Mouse (Mus musculus) limb, embryonic 14.5 days (tissue): ENCODE results near the gene Timp4. TPM values are rescaled to one million over a fixed set of nuclear protein-coding genes. Genes with fewer than 3 reads are reported as not detected.
A peak's percentile ranks its signal among the peaks of the same experiment; 100 is the strongest.

ENCODE experiments used
- ATAC-seq: fragments of 200-750 bp; cut with Nextera tagmentation; 2 replicates; pipeline ENCODE4 v1.8.0; 2017; ENCODE audit warnings: low read depth, moderate number of reproducible peaks, moderate TSS enrichment; ENCODE audit not compliant: low FRiP score
- DNase-seq: peaks from one replicate; pipeline ENCODE4 v3.0.0-alpha.2; 2015; ENCODE audit warnings: low spot score
- H3K27ac ChIP-seq: fragments of 300-500 bp; sonication (generic); replicated peaks from 2 replicates; pipeline ENCODE4 v1.5.1; 2014; ENCODE audit warnings: low read depth, mild to moderate bottlenecking, low read length, moderate library complexity, mixed read lengths
- H3K27me3 ChIP-seq: fragments of 300-500 bp; sonication (generic); 2 replicates; pipeline ENCODE4 v1.6.1; 2014; ENCODE audit warnings: low read length, mixed read lengths; ENCODE audit not compliant: control insufficient read depth, insufficient read depth
- H3K36me3 ChIP-seq: fragments of 300-500 bp; sonication (generic); 2 replicates; pipeline ENCODE4 v1.6.1; 2014; ENCODE audit warnings: mild to moderate bottlenecking, low read length, moderate library complexity, mixed read lengths; ENCODE audit not compliant: control insufficient read depth, insufficient read depth
- H3K4me1 ChIP-seq: fragments of 300-500 bp; sonication (generic); 2 replicates; pipeline ENCODE4 v1.6.1; 2014; ENCODE audit warnings: antibody characterized with exemption, low read length, mixed read lengths; ENCODE audit not compliant: control insufficient read depth, insufficient read depth
- H3K4me2 ChIP-seq: fragments of 300-500 bp; sonication (generic); replicated peaks from 2 replicates; pipeline ENCODE4 v1.6.1; 2014; ENCODE audit warnings: low read depth, mild to moderate bottlenecking, low read length, moderate library complexity; ENCODE audit not compliant: severe bottlenecking
- H3K4me3 ChIP-seq: fragments of 300-500 bp; sonication (generic); replicated peaks from 2 replicates; pipeline ENCODE4 v1.5.1; 2014; ENCODE audit warnings: low read length
- H3K9ac ChIP-seq: fragments of 300-500 bp; sonication (generic); 2 replicates; pipeline ENCODE4 v1.6.1; 2014; ENCODE audit warnings: mild to moderate bottlenecking, low read depth, low read length, moderate library complexity; ENCODE audit not compliant: severe bottlenecking
- H3K9me3 ChIP-seq: fragments of 300-500 bp; sonication (generic); 2 replicates; pipeline ENCODE4 v1.6.1; 2016; ENCODE audit warnings: low read length; ENCODE audit not compliant: control insufficient read depth
- POLR2A ChIP-seq: fragments of 200-500 bp; IDR thresholded peaks from 2 replicates; pipeline ENCODE4 v1.8.0; 2012; ENCODE audit warnings: inconsistent platforms, mild to moderate bottlenecking, moderate library complexity, borderline replicate concordance; ENCODE audit not compliant: insufficient read depth, insufficient read length; ENCODE audit errors: extremely low read depth
- whole genome bisulfite sequencing: fragments of 180-500 bp; shearing (Covaris S2); extraction: QIAGEN DNeasy Blood & Tissue Kit; methylation state at CpG from one replicate; pipeline ENCODE4 v1.1.7; 2014; 5-methylcytosine and 5-hydroxymethylcytosine counted together
- polyA plus RNA-seq, 2 experiments: library from polyadenylated mRNA; depleted of rRNA in 1 of 2; stranded (reverse) in 1 of 2; unstranded in 1 of 2; fragments of >200 nt; fragmentation: Nextera tagmentation in 1 of 2; extraction: Ambion mirVana in 1 of 2; gene quantifications; 2 replicates each; pipeline versions ENCODE4 v1.2.1 to v1.2.3; 2012 to 2014

Timp4 gene
- polyA plus RNA-seq, 2 experiments: 0.28 to 0.49 TPM

DNA sequence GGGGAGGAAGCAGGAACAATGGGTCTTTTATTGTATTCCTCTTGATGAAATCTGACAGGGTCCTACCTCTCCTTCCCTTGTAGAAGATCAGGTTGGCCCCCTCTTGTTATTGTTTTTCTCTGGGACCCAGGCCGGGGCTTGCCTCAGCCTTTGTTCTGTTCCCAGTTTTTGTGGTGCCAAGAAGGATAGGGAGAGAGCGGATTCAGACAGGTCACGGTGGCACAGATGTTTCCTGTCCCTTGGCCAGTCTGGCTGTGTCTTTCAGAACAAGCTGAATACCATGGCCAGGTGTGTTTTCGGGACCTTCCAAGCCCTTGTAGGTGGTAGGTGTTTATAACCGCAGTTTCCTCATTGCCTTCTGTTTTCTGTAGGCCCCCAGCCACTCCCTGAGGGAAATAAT, 38.9 kb downstream of the Timp4 start:
- WGBS: 43% methylated on average over 5 of the region's 5 CpGs
- Histone ChIP-seq H3K4me1 (no peaks in the 10 kb centered on the region), H3K36me3 (no peaks in the 10 kb centered on the region), H3K9me3 (no peaks in the 10 kb centered on the region), H3K9ac (no peak overlapping the region), H3K4me2 (no peak overlapping the region), H3K4me3 (no peak overlapping the region), H3K27ac (no peak overlapping the region), H3K27me3 (no peaks in the 10 kb centered on the region)
- no peak for DNase-seq
- TF ChIP-seq POLR2A: no peak
- ATAC-seq: no peak

DNA sequence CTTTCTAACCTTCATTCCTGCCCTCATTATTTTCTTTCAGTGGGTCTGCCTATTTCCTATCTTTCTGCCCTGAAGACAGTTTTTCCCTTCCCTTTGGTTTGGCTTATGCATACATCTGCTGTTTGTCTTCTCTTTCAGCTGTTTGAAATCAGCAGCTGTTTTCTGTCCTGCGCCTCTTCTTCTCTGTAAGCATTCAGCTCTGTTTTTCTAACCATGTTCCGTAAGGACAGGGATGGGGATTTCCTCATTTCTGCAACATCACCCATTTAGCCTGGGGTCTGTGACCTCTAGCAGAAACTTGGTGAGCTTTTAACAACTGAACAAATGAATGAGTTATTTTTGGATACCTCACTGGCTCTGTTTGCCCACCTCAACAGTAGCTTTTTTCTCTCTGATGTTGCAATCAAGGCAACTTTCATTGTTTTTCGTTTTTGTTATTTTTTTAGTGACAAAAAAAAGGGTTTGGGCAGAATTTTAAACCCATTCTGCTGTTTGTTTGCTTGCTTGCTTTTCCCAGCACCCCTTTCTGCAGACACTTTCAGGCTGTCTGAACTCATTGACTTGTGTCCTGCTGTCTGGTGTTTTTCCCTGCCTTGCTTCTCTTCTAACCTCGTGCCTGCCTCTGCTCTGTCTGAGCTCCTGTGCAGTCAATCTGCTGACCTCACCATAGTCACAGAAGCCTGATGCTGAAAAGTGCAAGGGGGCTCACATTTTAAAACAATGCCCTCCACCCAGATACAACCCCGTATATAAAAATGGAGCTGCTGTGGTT, 39.7 kb downstream of the Timp4 start:
- H3K36me3 ChIP-seq: no peaks in the 10 kb centered on the region
- H3K4me2 ChIP-seq: no peak overlapping the region
- no peak overlapping the region for H3K27ac ChIP-seq
- no peak for ATAC-seq
- 69% methylated on average over 5 of the region's 5 CpGs for WGBS
- no peak for DNase-seq
- H3K9ac ChIP-seq: no peak overlapping the region
- H3K4me1 ChIP-seq: no peaks in the 10 kb centered on the region
- no peaks in the 10 kb centered on the region for H3K27me3 ChIP-seq
- no peak overlapping the region for H3K4me3 ChIP-seq
- no peaks in the 10 kb centered on the region for H3K9me3 ChIP-seq
- no peak for TF ChIP-seq POLR2A

DNA sequence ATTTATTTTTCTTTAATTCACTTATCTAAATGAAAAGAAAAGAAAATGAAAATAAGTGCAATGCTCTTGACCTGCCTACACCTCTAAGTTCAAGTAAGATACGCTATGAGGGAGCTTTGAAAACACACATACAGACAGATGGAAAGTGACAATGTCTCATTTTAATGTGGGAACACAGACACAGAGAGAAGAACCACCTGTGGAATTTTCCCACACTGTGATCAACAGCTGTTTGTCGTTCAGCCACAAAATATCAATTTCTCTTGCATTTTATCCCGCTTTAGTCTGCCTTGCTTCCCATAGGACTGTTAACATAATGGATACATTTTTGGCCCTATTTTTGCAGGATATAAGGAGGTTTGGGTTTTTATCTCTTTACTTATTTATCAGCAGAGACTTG, 41.2 kb downstream of the Timp4 start:
- DNase-seq (peak; percentile 22), ATAC-seq (no peak)
- Histone ChIP-seq H3K9ac (no peak overlapping the region), H3K4me3 (no peak overlapping the region), H3K36me3 (no peaks in the 10 kb centered on the region), H3K27me3 (no peaks in the 10 kb centered on the region), H3K4me2 (no peak overlapping the region), H3K27ac (no peak overlapping the region), H3K9me3 (no peaks in the 10 kb centered on the region), H3K4me1 (no peaks in the 10 kb centered on the region)
- WGBS: 61% methylated on average over 3 of the region's 3 CpGs
- no peak for TF ChIP-seq POLR2A

DNA sequence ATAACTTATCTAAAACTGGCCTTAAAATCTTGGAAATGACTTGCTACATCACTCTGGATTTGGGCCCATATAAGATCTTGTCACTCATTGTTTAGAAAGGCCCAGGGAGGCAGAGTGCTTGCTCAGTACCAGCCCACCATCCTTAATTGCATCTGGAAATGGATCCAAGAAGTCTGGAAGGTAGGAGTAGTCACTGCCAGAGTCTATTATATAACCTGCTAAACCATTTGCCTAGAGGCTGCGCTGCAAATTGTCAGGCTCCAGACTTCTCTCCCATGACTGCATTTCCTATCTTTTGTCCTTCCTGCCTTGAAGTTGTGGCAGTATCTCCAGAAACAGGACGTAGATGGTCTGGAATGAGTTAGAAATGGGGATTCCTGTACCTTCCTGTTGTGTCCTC, 41.8 kb downstream of the Timp4 start:
- no peak overlapping the region for H3K4me2 ChIP-seq
- H3K9me3 ChIP-seq: no peaks in the 10 kb centered on the region
- no peaks in the 10 kb centered on the region for H3K4me1 ChIP-seq
- ATAC-seq (no peak), DNase-seq (no peak)
- no peaks in the 10 kb centered on the region for H3K36me3 ChIP-seq
- TF ChIP-seq POLR2A: no peak
- no peak overlapping the region for H3K27ac ChIP-seq
- 65% methylated on average over 2 of the region's 2 CpGs for WGBS
- H3K27me3 ChIP-seq: no peaks in the 10 kb centered on the region
- no peak overlapping the region for H3K9ac ChIP-seq
- H3K4me3 ChIP-seq: no peak overlapping the region

DNA sequence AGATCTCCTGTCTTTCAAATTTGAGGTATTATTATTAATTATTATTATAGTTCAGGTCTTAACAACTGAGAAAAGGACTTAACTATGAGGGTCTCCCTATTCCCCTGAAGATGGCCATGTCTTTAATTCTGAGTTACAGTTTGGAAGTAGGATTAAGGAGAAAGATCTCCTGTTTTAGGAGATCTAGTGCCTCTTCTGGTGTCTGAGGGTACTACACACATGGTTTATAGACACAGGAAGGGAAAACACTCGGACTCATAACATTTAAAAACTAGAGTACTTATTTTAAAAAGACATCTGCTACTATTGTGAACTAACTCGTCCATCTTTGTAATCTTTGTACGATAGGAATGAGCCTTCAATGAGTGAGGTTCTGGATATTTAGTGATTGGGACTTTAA, 49.0 kb downstream of the Timp4 start:
- DNase-seq (no peak), ATAC-seq (no peak)
- no peak overlapping the region for H3K4me2 ChIP-seq
- H3K4me1 ChIP-seq: no peaks in the 10 kb centered on the region
- no peaks in the 10 kb centered on the region for H3K27me3 ChIP-seq
- no peak overlapping the region for H3K27ac ChIP-seq
- H3K36me3 ChIP-seq: no peaks in the 10 kb centered on the region
- H3K4me3 ChIP-seq: no peak overlapping the region
- H3K9ac ChIP-seq: no peak overlapping the region
- no peaks in the 10 kb centered on the region for H3K9me3 ChIP-seq
- TF ChIP-seq POLR2A: no peak
- WGBS: 77% methylated on average over 3 of the region's 3 CpGs
